Mouse (Mus musculus): ENCODE measurements around the gene Galnt10.
"Not testable (repeated sequence)": the region's sequence is repeated elsewhere in the genome, so short reads cannot be mapped to it uniquely, and the experiment has no call there.

Gene Galnt10

DNA sequence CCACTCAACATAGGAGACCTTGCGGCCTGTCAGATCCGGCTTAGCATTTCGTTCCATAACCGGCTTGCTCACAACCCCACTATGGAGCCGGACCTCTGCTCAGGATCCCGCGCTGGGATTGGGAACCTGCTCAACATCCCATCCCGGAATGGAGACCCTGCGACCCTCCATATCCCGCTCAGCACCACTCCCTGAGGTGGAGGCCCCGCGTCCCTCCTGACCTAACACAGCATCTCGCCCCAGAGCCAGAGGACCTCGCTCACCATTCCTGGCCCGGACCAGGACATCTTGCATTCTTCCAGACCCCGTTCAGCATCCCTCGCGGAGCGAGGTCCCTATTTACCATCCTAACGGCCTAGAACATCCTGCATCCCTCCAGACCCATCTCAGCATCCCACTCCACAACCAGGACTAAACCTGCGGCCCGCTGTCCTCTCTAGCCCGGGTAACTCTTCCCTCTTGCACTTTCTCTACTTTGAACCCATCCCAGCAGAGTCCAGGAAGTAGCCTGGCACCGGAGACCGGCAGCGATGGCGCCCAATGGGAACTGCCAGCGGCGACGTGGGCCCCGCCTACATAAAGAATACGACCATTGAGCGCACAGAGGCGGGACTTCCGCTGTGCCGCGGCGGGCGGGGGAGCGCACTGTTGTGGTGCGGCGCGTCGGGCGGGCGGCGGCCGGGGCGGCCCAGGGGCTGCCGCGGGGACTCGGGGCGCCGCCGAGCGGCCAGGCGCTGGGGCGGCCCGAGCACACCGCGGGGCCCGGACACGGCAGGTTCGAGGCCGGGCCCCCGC, 155.9 kb downstream of the Galnt10 start, which contains the start of gene Sap30l:
Gene Sap30l (plus strand): TSS at position 667 of the 795 bp plus-strand sequence.
- DNase-seq = peak; percentile 99

DNA sequence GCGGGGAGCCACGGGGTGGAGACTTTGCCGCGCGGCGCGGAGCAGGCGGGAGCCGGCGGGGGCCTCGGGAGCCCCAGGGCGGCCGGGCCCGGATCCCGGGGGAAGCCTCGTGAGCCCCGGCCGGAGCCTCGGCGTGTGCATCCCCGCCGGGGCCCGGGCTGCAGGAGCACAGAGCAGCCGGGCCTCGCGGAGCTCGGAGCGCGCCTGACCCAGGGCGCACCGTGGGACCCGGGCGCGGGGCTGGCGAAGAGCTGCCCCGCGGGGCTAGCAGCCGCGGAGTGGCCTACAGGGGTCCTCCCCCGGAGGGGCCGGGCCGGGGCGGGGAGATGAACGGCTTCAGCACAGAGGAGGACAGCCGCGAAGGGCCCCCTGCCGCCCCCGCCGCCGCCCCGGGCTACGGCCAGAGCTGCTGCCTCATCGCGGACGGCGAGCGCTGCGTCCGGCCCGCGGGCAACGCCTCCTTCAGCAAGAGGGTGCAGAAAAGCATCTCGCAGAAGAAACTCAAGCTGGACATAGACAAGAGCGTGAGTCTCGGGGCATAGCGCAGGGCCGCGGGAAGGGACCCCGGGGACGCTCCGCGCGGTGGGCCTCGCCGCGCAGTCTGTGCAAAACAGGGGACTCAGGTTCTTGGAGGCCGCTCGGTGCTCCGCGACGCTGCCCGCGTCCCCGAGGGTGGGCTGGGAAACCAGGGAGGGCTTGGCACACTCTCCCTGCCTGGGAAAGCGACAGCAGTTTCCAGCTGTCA, 156.7 kb downstream of the Galnt10 start:
- peak; percentile 40 for DNase-seq

DNA sequence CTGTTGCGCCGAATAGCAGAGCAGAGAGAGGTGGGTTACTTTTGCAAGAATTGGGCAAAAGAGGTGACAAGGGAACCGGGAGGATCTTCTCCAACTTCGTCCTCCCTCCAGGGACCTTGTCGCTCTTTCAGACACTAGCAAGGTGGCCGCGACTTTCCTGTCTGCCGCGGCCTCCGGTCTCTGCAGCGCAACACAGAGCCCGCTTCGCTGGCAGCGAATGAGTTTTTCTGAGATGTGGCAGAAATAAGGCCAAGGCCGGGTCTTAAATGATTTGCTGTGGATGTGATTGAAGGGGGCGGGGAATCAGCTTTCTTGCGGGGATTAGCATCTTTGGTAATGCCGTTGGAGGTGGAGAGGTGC, 157.2 kb downstream of the Galnt10 start:
- peak; percentile 20 for DNase-seq

GRCm38 (mm10) chr11:57805047-57805446, 159.8 kb downstream of the Galnt10 start:
- no peak for DNase-seq

DNA sequence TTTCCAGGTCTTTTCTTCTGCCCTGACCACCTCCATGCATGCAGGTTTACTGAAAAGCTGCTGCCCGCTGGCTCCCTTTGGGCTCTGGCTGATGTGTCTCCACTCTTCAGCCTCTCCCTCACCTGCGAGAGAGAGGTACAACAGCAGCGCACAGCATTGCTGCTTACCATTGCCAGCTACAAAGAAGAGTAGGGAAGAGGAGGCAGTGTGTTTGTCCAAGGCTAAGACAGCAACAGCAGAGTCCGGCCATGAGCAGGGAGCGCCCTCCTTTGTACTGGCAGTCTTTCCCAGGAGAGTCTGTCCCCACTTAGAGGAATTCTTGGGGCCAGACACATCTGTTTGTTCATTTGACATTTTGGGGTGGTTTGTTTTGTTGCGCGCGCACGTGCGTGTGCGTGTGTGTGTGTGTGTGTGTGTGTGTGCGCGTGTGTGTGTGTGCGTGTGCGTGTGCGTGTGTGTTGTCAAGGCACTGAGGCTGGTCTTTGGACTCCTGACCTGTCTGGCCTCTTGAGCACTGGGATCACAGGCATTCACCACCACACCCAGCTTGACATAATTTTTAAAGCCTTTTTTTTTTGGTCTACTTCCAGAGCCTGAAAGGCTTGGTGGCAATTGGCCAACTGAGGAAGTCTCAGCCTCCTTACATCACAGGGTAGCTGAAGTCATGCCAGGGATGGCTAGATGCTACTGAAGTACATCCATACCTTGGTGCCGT, 163.9 kb downstream of the Galnt10 start:
- DNase-seq = no peak

DNA sequence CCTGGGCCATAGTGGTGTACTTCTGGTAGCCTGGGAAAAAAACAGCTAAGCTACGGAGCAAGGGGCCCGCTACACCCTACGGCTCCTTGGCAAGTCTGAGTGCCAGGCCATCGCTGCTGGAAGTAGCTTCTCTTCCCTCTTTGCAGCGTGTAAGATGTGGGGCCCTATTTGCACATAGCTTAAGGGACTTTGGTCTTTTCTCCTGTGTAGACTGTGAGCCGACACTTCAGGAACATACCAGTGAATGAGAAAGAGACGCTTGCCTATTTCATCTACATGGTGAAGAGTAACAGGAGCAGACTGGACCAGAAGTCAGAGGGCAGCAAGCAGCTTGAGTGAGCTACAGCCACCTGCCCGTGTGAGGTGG, 164.5 kb downstream of the Galnt10 start:
- no peak for DNase-seq

GRCm38 (mm10) chr11:57811006-57811405, 165.8 kb downstream of the Galnt10 start:
- DNase-seq = no peak

DNA sequence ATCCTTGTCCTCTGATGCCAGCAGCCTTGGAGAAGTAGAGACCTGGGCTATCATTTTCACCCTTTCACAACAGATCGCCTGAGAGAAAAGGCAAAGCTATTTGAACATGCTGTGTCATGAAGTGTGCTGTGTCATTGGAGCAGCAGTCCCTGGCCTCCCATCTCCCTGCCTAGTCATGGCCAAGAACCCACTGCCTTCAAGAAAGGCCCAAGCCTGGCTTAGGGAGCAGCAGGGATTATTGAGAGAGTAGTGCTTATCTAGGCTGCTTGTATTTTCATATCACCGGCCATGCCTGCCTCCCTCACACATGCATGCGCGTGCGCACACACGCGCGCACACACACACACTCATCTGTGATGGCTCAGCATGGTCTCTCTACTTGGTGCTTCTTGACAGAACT, 167.0 kb downstream of the Galnt10 start:
- no peak for DNase-seq

GRCm38 (mm10) chr11:57813641-57814040, 168.4 kb downstream of the Galnt10 start:
- no peak for DNase-seq

GRCm38 (mm10) chr11:57818189-57818588, 172.9 kb downstream of the Galnt10 start:
- no peak for DNase-seq

DNA sequence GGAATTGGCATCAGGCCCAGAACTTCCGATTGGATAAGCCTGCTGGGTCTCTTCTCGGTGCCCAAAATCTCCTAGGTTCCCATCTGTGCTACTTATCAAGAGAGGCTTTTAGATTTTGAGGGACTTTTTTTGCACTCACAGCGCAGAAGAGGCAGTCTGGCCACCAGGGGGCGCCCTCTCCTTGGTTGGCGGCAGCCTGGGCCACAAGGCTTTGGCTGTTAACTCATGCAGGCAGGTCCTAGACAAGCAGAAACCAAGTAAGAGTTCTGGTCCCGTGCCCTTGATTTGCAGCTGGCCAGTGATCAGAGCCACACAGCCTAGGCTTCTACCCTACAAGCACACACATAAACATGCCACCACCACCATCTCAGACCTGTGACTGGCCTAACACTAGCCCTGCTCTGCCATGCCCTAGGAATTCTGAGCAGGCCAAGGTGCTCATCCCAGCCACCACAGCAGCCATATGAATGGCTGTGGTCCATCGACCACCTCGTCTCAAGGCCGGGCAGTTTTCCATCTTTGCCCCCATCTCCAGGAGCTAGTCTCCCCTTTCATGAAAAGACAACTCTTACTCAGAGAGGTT, 174.8 kb downstream of the Galnt10 start:
- peak; percentile 71 for DNase-seq

DNA sequence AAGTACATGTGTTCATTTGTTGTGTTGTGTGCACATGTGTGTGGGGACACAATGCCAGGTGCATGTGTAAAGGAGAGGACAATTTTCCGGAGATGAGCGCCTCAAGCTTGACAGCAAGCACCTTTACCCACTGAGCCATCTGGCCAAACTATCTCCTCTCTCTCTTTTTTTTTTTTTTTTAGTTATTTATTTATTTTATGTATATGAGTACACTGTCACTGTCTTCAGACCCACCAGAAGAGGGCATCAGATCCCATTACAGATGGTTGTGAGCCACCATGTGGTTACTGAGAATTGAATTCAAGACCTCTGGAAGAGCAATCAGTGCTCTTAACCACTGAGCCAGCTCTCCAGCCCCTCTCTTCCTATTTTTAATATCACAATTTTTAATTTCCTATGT, 177.9 kb downstream of the Galnt10 start:
- DNase-seq = not testable (repeated sequence)

GRCm38 (mm10) chr11:57823714-57824113, 178.5 kb downstream of the Galnt10 start:
- no peak for DNase-seq

DNA sequence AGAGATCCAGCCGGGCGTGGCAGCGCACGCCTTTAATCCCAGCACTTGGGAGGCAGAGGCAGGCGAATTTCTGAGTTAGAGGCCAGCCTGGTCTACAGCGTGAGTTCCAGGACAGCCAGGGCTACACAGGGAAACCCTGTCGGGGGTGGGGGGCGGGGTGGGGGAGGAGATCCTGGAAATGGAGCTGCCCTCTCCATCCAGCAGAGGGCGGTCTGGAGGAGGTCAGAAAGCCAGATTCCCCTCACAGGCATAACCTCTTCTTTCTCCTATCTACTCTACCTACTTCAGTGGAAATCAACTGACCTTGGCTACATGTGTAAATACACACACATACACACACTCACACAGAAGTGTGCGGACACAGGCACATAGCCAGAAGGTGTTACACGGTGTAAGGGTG, 180.0 kb downstream of the Galnt10 start:
- DNase-seq = not testable (repeated sequence)

GRCm38 (mm10) chr11:57827048-57827914, 182.0 kb downstream of the Galnt10 start:
- DNase-seq = no peak

DNA sequence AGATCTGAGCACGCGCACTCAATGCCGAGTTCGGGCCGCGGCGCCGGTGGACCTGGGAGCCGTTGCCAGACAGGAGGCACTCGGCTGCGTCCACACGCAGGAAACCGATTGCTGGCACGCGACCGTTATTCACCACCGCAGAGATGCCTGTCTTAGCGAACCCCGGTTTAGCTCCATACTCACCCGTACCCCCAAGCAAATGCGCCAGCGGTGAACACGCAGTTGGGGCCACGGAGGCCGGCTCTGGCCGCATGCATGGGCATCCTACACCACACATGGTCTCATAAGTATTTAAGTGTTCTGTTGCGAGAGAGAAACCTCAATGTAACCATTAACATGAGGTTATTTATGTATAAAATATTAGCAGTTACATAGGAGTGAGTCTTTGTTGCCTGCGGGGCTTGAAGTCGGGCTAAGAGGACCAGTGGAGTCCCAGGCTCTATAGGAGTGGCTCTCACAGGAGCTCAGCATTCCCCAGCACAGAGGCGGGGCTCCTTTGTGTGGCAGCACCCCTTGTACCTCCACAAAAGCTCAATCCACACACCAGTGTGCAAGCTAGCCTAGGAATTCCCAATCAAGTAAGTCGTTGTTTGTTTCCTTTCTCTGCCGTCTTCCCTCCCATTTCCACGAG, 182.8 kb downstream of the Galnt10 start:
- no peak for DNase-seq

DNA sequence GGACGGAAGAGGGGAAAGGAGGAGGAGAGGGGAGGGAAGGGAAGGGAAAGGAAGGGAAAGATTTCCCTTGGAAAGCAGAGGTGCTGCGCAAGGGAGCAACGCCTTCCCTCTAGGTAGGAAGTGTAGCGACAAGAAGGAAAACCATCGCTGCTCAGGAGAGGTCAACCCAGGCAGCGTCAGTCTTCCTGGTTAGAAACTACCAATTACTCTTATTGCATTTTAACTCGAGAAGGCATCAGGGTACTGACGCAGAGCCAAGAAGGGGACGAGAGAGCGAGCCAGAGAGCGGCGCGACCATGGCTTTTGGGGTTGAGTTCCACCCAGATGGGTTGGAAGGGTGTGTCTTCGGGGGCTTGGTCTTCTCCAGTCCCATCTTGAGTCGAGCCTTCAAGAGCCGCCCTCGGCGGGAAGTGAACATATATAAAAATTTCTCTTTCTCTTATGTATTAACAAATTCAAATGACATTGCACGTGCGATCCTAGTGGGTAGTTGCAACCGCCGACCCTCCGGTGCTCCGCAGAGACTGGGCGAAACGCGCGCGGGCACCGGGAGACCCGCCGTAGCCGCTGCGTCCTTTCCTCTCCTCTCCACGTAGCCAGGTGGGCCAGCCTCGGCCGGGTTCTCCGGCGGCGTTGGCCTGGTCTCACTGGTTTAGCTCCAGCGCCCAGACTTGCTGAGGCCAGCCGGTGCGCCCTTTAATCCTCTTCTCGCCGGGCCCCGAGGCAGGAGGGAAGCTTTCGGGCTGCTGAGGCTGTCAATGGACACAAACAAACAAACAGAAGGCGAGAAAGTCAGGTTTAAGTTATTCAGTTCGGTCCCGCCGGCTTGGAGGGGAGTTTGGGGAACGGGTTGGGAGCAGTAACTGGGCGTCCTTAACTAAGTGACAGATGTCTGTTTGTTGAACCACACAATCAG, 184.0 kb downstream of the Galnt10 start:
- no peak for DNase-seq

- no peak for DNase-seq
Measured at GRCm38 (mm10) chr11:57829871-57830775, 184.9 kb downstream of the Galnt10 start.

GRCm38 (mm10) chr11:57831281-57831781, 186.1 kb downstream of the Galnt10 start:
- no peak for DNase-seq
